Mouse (Mus musculus) embryonic facial prominence, embryonic 11.5 days (tissue): Measurements from ENCODE around the gene Hlx. TPM values are rescaled to one million over a fixed set of nuclear protein-coding genes. Genes with fewer than 3 reads are reported as not detected.

Experiments used
- ATAC-seq: fragments of 200-750 bp; cut with Nextera tagmentation; replicated peaks from 2 replicates; pipeline ENCODE4 v1.8.0; 2017; ENCODE audit warnings: low read depth; ENCODE audit not compliant: insufficient number of reproducible peaks, low FRiP score, low TSS enrichment
- DNase-seq: peaks from one replicate; pipeline ENCODE4 v3.0.0-alpha.2; 2015; ENCODE audit warnings: low spot score
- H3K27ac ChIP-seq: fragments of 300-500 bp; sonication (generic); replicated peaks from 2 replicates; pipeline ENCODE4 v1.5.1; 2014; ENCODE audit warnings: mild to moderate bottlenecking, low read depth, low read length, control low read depth
- H3K27me3 ChIP-seq: fragments of 300-500 bp; sonication (generic); 2 replicates; pipeline ENCODE4 v1.6.1; 2014; ENCODE audit warnings: mild to moderate bottlenecking, low read length, moderate library complexity, mixed read lengths; ENCODE audit not compliant: control insufficient read depth, insufficient read depth
- H3K36me3 ChIP-seq: fragments of 300-500 bp; sonication (generic); replicated peaks from 2 replicates; pipeline ENCODE4 v1.6.1; 2014; ENCODE audit warnings: low read depth, mild to moderate bottlenecking, low read length, moderate library complexity, mixed read lengths; ENCODE audit not compliant: control insufficient read depth, insufficient read depth
- H3K4me1 ChIP-seq: fragments of 300-500 bp; sonication (generic); 2 replicates; pipeline ENCODE4 v1.6.1; 2014; ENCODE audit warnings: low read length, mixed read lengths; ENCODE audit not compliant: control insufficient read depth, insufficient read depth
- H3K4me2 ChIP-seq: fragments of 300-500 bp; sonication (generic); 2 replicates; pipeline ENCODE4 v1.6.1; 2014; ENCODE audit warnings: low read depth, mild to moderate bottlenecking, control low read depth, low read length, moderate library complexity
- H3K4me3 ChIP-seq: fragments of 300-500 bp; sonication (generic); 2 replicates; pipeline ENCODE4 v1.5.1; 2014; ENCODE audit warnings: low read depth, low read length, control low read depth
- H3K9ac ChIP-seq: fragments of 300-500 bp; sonication (generic); replicated peaks from 2 replicates; pipeline ENCODE4 v1.6.1; 2014; ENCODE audit warnings: mild to moderate bottlenecking, control low read depth, low read length
- H3K9me3 ChIP-seq: fragments of 300-500 bp; sonication (generic); replicated peaks from 2 replicates; pipeline ENCODE4 v1.6.1; 2016; ENCODE audit warnings: mild to moderate bottlenecking, low read length, inconsistent platforms, mixed read lengths; ENCODE audit not compliant: control insufficient read depth
- WGBS: fragments of 180-500 bp; shearing (Covaris S2); extraction: QIAGEN DNeasy Blood & Tissue Kit; methylation state at CpG from one replicate; pipeline ENCODE4 v1.1.7; 2014; 5-methylcytosine and 5-hydroxymethylcytosine counted together
- polyA plus RNA-seq: library from polyadenylated mRNA; unstranded; fragments of >200 nt; fragmentation: Nextera tagmentation; extraction: Ambion mirVana; gene quantifications from 2 replicates; pipeline ENCODE4 v1.2.1, GENCODE M21; 2014

The Hlx gene
- polyA plus RNA-seq, 1 experiment from 2014 or later: 5.3 TPM

- peak; percentile 89 for DNase-seq
- Histone ChIP-seq H3K9ac (no peak overlapping the region), H3K4me1 (no peaks in the 10 kb centered on the region), H3K4me3 (no peak overlapping the region), H3K9me3 (no peaks in the 10 kb centered on the region), H3K27me3 (no peaks in the 10 kb centered on the region), H3K4me2 (peak overlapping the region; percentile 25), H3K36me3 (no peaks in the 10 kb centered on the region), H3K27ac (no peak overlapping the region)
- WGBS: 26% methylated on average over 18 of the region's 18 CpGs
- ATAC-seq: peak; percentile 65; the same call in 1 of the 2 replicates
Observed at GRCm38 (mm10) chr1:184771202-184771890, 38.9 kb upstream of the Hlx start.

- Histone ChIP-seq H3K27ac (no peak overlapping the region), H3K27me3 (no peaks in the 10 kb centered on the region), H3K36me3 (no peaks in the 10 kb centered on the region), H3K4me3 (no peak overlapping the region), H3K9me3 (no peaks in the 10 kb centered on the region), H3K9ac (no peak overlapping the region), H3K4me1 (no peaks in the 10 kb centered on the region), H3K4me2 (no peak overlapping the region)
- WGBS: 43% methylated on average over 3 of the region's 3 CpGs
- ATAC-seq: no peak
- no peak for DNase-seq
Observed at GRCm38 (mm10) chr1:184763866-184764265, 31.4 kb upstream of the Hlx start.

GRCm38 (mm10) chr1:184762941-184763340, 30.5 kb upstream of the Hlx start:
- H3K4me2 ChIP-seq: no peak overlapping the region
- WGBS: 78% methylated on average over 5 of the region's 5 CpGs
- H3K27me3 ChIP-seq: no peaks in the 10 kb centered on the region
- no peaks in the 10 kb centered on the region for H3K4me1 ChIP-seq
- ATAC-seq (no peak), DNase-seq (no peak)
- H3K4me3 ChIP-seq: no peak overlapping the region
- no peaks in the 10 kb centered on the region for H3K9me3 ChIP-seq
- H3K36me3 ChIP-seq: no peaks in the 10 kb centered on the region
- no peak overlapping the region for H3K27ac ChIP-seq
- H3K9ac ChIP-seq: no peak overlapping the region

GRCm38 (mm10) chr1:184761988-184762387, 29.6 kb upstream of the Hlx start:
- DNase-seq: no peak
- no peak overlapping the region for H3K27ac ChIP-seq
- no peak overlapping the region for H3K4me2 ChIP-seq
- no peak overlapping the region for H3K4me3 ChIP-seq
- no peak overlapping the region for H3K9ac ChIP-seq
- WGBS: 84% methylated on average over 4 of the region's 4 CpGs
- no peak for ATAC-seq
- no peaks in the 10 kb centered on the region for H3K27me3 ChIP-seq
- H3K4me1 ChIP-seq: no peaks in the 10 kb centered on the region
- H3K9me3 ChIP-seq: no peaks in the 10 kb centered on the region
- H3K36me3 ChIP-seq: no peaks in the 10 kb centered on the region

- no peak for DNase-seq
- 94% methylated on average over 5 of the region's 5 CpGs for WGBS
- no peak overlapping the region for H3K9ac ChIP-seq
Observed at GRCm38 (mm10) chr1:184752671-184753070, 20.3 kb upstream of the Hlx start.

GRCm38 (mm10) chr1:184750114-184750664, 17.8 kb upstream of the Hlx start:
- H3K9me3 ChIP-seq: no peaks in the 10 kb centered on the region
- 80% methylated on average over 11 of the region's 11 CpGs for WGBS
- ATAC-seq (no peak), DNase-seq (no peak)
- no peak overlapping the region for H3K4me3 ChIP-seq
- no peak overlapping the region for H3K27ac ChIP-seq
- H3K4me1 ChIP-seq: no peaks in the 10 kb centered on the region
- no peaks in the 10 kb centered on the region for H3K27me3 ChIP-seq
- H3K4me2 ChIP-seq: no peak overlapping the region
- H3K36me3 ChIP-seq: no peaks in the 10 kb centered on the region
- no peak overlapping the region for H3K9ac ChIP-seq

More at GRCm38 (mm10) chr1:184752671-184753070, 20.3 kb upstream of the Hlx start:
- H3K27ac ChIP-seq: no peak overlapping the region
- no peak overlapping the region for H3K4me2 ChIP-seq
- no peaks in the 10 kb centered on the region for H3K36me3 ChIP-seq
- H3K4me1 ChIP-seq: no peaks in the 10 kb centered on the region
- H3K27me3 ChIP-seq: no peaks in the 10 kb centered on the region
- H3K9me3 ChIP-seq: no peaks in the 10 kb centered on the region
- H3K4me3 ChIP-seq: no peak overlapping the region
- ATAC-seq: no peak

- ATAC-seq: no peak
- no peaks in the 10 kb centered on the region for H3K27me3 ChIP-seq
- H3K9ac ChIP-seq: no peak overlapping the region
Observed at GRCm38 (mm10) chr1:184748692-184749152, 16.3 kb upstream of the Hlx start.

GRCm38 (mm10) chr1:184737876-184738479, 5.6 kb upstream of the Hlx start:
- no peaks in the 10 kb centered on the region for H3K4me1 ChIP-seq
- H3K4me2 ChIP-seq: no peak overlapping the region
- no peak for ATAC-seq
- DNase-seq: peak; percentile 78
- H3K9me3 ChIP-seq: no peaks in the 10 kb centered on the region
- H3K27ac ChIP-seq: no peak overlapping the region
- peaks cover 39% of the 10 kb centered on the region for H3K27me3 ChIP-seq
- no peak overlapping the region for H3K4me3 ChIP-seq
- H3K9ac ChIP-seq: no peak overlapping the region
- WGBS: 3% methylated on average over 14 of the region's 14 CpGs
- H3K36me3 ChIP-seq: no peaks in the 10 kb centered on the region

More at GRCm38 (mm10) chr1:184748692-184749152, 16.3 kb upstream of the Hlx start:
- whole genome bisulfite sequencing: 69% methylated on average over 14 of the region's 14 CpGs
- Histone ChIP-seq H3K9me3 (no peaks in the 10 kb centered on the region), H3K4me1 (no peaks in the 10 kb centered on the region), H3K4me2 (no peak overlapping the region), H3K27ac (no peak overlapping the region), H3K4me3 (no peak overlapping the region), H3K36me3 (no peaks in the 10 kb centered on the region)
- DNase-seq: no peak
